Mouse (Mus musculus): Measurements from ENCODE around the gene Med28.

DNA sequence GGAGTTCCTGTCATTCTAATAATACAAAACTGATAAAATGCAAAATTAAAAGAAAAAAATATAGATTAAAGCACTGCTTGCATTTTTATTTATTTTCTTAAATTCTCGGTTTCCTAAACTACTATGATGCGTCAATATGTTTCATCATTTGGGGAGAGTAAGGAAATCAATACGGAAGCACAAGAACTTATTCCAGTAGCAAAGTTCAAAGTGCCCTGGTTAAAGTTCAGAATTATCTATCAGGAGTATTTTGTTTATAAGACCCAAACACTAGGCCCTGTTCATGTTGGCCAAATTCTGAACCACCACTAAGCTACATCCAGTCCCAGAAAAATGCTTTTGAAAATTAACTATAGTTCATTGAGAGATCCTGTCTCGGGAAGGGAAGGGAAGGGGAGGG is 45.3 kb upstream of the Med28 start:
- TF ChIP-seq CTCF (IDR thresholded peaks at IDR 0.05; ENCODE audit: control insufficient read depth, insufficient read depth, insufficient replicate concordance, low read depth, low read length) (no peak), POLR2A (IDR thresholded peaks at IDR 0.05; ENCODE audit: control insufficient read depth, low read depth, low read length) (no peak)
